Mouse (Mus musculus) adrenal gland, adult 18-20 months (tissue): Measurements from ENCODE around the gene Aox2. TPM values are rescaled to one million over a fixed set of nuclear protein-coding genes. Genes with fewer than 3 reads are reported as not detected.

ENCODE experiments used
- DNase-seq, 2 experiments: peaks; one replicate each; pipeline ENCODE4 v3.0.0; 2021 to 2022; ENCODE audit warnings: low spot score in 2 of 2
- total RNA-seq, 2 experiments: library from RNA; stranded (reverse); gene quantifications; 1 replicate in 1 of 2; 2 replicates in 1 of 2; pipeline ENCODE4 v1.2.3; 2021

The Aox2 gene
- total RNA-seq, 2 experiments from 2014 or later = 0.40 to 0.42 TPM

DNA sequence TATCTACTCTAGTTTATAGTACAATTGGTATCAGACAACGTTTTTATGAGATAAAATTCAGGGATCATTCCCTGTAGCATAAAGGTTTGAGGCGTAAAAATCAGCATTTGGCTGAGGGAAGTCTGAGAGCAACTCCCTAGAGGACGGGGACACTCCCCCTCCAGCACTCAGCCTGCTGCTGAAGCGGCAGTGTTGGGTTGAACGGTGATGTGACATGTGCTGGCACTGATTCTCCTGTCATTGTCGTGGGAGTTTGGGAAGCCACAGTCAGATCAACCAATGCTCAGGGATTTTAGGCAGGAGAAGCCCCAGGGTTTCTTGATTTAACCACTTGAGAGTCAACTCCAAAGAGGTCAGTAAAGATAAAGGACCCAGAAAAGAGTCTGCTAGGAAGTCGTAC is 6.4 kb downstream of the Aox2 start:
- DNase-seq = no peak

- DNase-seq = no peak
Observed at GRCm38 (mm10) chr1:58288091-58288490, 10.0 kb downstream of the Aox2 start.

DNA sequence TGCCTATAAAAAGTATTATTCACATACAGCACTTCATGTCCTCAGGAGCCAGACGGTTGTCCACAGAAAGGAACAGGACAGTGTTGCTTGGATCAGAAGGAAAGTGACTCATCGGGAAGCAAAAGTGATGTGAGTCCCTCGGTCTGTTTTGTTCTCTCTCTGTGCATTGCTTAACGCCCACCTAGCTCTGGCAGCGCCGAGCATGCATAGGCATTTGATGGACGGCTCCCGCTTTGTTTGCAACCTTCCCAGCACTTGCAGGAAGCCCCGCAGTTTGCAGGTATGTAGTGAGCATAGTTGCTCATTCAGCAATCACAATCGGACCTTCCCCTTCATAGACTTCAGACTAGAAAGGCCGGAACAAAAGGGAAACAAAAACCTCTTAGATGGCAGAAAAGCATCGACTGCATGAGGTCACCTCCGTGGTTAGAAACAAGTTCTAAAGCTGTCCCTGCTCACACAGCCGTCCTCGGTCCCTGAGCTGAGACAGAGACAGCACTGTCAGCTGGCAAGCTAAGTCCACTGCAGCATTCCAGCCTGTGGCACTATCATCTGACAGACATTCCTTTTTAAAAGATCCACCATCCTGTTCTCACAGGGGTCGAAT is 11.8 kb downstream of the Aox2 start:
- no peak for DNase-seq

- DNase-seq = no peak
Observed at GRCm38 (mm10) chr1:58291394-58292300, 13.5 kb downstream of the Aox2 start.

DNA sequence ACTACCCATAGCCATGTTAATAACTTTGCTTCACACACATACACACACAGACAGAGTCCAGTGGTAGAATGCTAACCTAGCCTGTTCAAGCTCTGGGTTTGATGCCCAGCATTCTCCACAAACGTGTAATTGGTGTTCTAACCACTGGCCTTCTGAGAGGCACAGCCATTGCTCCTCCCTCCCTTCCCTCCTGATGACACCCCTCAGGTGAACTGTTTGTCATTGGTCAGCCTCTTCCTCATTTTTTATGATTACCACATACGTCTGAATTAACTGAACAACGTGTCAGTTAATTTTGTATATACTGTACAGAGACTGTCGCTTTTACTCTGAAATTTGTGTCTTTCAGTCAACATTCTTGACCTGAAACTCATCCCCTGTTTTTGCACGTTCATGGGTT is 16.6 kb downstream of the Aox2 start:
- no peak for DNase-seq

- peak; percentile 48 to 58 for DNase-seq
Observed at GRCm38 (mm10) chr1:58296278-58296677, 18.2 kb downstream of the Aox2 start.

GRCm38 (mm10) chr1:58296821-58297220 is 18.7 kb downstream of the Aox2 start:
- peak in 1 of 2 experiments; percentile 16 for DNase-seq

DNA sequence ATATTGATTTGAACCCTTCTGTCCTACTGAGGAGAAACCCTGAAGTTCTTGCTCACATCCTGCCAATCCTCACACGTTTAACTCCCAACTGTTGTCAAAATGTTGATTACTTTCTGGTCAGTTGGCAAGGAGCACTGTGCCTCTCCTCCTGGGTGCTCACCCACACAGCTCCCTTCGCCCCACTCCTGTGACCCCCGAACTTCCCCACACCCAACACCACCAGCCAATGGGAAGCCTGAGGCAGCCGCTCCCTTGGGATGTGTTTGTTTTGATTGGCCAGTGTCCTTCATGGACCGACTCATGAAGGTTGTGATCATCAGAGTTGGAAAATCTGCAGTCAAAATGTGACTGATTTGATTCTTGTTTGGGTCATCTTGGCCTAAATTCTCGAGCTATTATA is 20.2 kb downstream of the Aox2 start:
- DNase-seq = no peak

- DNase-seq = no peak
Observed at GRCm38 (mm10) chr1:58301073-58301472, 22.9 kb downstream of the Aox2 start.

DNA sequence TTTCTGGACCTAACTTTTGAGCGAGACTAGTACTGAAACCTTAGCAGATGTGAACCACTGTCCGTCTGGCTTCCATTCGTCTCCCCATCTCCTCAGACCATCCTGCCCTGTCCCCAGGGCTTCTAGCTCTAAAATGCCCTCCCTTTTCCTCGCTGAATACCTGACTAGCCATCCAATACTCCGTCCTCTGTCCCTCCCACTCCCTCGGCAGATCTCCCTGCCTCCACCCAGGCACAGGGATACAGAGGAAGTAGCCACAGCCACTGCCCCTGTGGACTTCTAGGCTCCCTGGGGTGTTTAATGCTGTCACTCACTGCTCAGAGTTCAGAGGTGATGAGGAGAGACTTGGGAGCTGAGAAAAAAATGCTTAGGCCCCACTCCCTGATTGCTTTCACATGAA is 23.9 kb downstream of the Aox2 start:
- no peak for DNase-seq

GRCm38 (mm10) chr1:58303009-58303408 is 24.9 kb downstream of the Aox2 start:
- DNase-seq = no peak

GRCm38 (mm10) chr1:58303726-58304125 is 25.6 kb downstream of the Aox2 start:
- no peak for DNase-seq

DNA sequence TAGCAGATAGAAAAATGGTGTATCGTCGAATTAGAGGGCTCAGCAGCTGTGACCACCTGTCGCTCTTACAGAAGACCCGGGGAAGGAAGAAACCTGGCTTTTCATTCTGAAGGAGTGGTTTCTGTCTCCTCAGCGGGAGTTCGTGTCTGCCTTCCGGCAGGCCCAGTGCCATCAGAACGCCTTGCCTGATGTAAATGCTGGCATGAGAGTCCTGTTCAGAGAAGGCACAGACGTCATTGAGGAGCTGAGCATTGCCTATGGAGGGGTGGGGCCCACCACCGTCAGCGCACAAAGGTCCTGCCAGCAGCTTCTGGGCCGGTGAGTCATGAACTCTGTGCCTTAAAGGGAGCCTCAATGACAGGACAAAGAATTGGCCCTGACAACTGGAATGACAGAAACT is 26.2 kb downstream of the Aox2 start:
- peak in 1 of 2 experiments; percentile 19 for DNase-seq

DNA sequence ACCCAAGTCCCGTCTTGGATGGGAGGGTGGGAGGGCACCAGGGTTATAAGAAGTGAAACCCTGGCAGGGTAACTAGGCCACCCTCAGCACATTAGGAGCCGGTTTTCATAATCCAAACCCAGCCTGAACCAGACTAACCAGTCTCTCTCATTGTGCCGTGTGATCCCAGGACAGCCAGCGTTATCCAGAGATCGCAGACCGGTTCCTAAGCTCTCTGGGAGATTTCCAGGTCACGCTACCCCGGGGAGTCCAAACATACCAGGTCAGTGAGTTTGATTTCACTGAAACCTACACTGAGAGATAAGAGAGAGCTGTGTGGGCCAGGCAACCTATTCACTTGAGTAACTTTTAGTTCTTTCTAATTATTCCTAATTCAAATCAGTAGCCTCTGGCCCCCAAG is 29.1 kb downstream of the Aox2 start:
- no peak for DNase-seq

DNA sequence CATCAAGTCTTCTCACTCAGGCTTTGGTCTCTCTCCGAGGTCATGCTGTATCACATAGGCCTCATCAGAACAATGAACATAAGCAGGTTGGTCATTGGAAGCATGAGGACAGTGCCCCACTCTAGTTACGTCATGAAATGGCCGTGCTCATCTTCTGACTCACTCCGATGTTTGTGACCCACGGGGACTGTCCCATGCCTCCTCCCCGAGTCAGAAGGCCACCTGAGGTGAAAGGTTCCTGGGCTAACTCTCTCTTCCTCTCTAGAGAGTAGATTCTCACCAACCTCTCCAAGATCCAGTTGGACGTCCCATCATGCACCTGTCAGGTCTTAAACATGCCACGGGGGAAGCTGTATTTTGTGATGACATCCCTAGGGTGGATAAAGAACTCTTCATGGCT is 30.5 kb downstream of the Aox2 start:
- DNase-seq = peak in 1 of 2 experiments; percentile 13

- no peak for DNase-seq
Observed at GRCm38 (mm10) chr1:58309853-58310252, 31.7 kb downstream of the Aox2 start.

DNA sequence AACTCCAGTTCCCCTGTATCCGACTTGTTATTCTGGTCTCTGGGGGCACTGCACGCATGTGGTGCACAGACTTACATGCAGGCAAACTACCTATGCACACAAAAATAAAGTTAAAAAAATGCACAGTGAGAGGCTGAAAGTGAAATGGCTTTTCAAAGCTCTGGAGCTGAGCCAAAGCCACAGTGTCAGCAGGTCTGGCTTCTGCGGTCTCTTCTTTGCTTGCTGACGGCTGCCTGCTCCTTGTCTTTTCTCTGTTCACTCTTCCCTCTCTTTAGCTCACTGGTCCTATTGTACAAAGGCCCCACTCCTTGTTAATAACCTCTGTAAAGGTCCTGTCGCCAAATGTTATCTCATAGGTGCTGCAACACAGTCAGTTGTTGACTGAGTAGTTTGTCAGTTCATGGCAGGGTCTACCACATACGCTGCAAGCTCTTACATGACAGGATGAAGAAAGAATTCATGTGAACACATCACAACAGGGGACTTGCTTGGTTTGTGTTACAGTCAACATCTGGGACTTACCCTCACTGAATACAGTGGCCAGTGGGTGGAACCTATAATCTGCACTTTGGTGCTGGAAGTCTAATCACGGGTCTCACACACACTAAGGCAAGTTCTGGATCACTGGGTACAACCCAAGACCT is 33.2 kb downstream of the Aox2 start:
- DNase-seq = no peak

DNA sequence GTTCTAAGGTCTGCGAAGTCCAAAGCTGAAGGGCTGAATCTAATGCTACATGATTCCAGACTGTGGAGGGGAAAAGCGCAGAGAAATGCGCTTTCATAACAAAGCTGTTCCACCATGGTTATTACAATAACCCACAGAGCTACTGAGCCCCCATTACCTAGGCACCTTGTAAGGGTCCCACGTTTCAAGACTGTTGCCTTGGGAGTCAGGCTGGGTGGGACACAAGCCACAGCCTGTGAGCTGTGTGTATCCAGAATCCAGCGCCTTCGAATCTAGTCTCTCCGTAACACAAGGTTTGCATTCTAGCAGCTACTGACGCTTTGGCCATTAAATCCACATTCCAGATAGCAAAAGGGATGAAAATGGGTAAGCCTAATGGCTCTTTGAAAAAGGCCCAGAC is 35.0 kb downstream of the Aox2 start:
- DNase-seq = no peak

GRCm38 (mm10) chr1:58315532-58315931 is 37.4 kb downstream of the Aox2 start:
- DNase-seq = no peak

DNA sequence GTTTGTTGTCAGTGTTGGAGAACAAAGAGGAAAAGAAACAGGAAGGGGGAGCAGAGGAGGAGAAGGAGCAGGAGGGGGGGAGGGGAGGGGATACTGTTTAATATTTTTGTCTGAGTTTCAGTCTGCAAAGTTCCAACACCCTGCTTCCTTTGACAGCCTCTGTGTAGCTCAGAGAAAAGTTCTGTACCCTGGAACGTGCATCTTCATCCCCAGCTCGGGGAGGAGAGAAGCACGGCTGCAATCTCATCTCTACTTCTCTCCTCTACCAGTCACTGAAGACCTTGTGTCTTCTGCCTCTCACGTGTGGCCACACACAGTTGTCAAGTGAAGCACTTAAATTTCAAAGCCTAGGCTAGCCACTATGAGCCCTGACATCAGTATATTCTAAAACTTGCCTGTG is 55.1 kb downstream of the Aox2 start:
- DNase-seq = no peak

DNA sequence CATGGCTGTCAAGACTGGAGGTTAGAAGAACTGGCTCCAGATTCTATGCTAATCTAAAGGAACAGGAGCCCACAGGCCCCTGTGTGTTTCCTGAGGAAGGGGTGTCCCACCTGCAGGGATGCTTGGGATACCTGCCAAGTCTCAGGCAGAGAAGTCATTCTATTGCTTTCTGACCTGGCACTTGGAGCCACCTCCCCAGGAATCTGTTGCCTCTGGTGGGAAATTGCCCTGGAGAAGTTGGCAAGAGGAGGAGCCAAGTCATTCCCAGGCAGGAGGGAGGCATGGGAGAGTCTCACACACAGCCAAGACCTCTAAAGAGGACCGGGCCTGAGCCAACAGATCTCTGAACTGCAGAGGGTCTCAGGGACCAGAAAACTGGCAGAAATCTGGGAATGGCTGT is 61.8 kb downstream of the Aox2 start:
- no peak for DNase-seq

DNA sequence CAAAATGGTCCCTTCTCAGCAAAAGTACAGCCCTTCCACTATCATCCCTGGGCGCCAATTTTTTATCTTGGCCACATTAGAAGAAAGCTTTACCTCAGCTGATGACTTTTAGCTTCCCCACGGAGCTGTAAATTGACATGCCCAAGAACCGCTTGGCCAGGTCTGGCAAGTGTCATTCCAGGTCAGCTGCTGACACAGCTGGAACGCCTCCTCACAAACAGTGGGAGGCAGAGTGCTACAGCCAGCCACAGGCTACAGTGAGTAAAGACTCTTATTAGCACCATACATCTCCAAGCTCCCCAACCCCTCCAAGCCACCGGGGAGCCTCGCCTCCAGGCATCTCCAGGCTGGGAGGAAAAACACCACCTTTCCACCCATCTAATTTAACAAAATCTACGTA is 63.5 kb downstream of the Aox2 start:
- no peak for DNase-seq
